Mouse (Mus musculus) left cerebral cortex, adult 18-20 months (tissue): ENCODE data around the gene Ankrd13c. TPM values are rescaled to one million over a fixed set of nuclear protein-coding genes. Genes with fewer than 3 reads are reported as not detected.

Experiments
- DNase-seq, 2 experiments: peaks; one replicate each; pipeline ENCODE4 v3.0.0; 2021 to 2022; ENCODE audit warnings: low spot score in 2 of 2, mixed read lengths in 1 of 2
- total RNA-seq, 2 experiments: library from RNA; stranded (reverse); gene quantifications; 2 replicates each; pipeline ENCODE4 v1.2.3; 2021

Gene Ankrd13c
- total RNA-seq, 2 experiments from 2014 or later: 89.5 to 97.5 TPM

GRCm38 (mm10) chr3:157947383-157948280 lies 593 bp downstream of the Ankrd13c start:
- peak in 1 of 2 experiments; percentile 19 for DNase-seq

- no peak for DNase-seq
These were observed 5.7 kb downstream of the Ankrd13c start for GRCm38 (mm10) chr3:157952716-157953115.

GRCm38 (mm10) chr3:157955466-157955865 lies 8.4 kb downstream of the Ankrd13c start:
- DNase-seq: no peak

GRCm38 (mm10) chr3:157956201-157956600 lies 9.2 kb downstream of the Ankrd13c start:
- DNase-seq: no peak

- no peak for DNase-seq
These were observed 10.3 kb downstream of the Ankrd13c start for GRCm38 (mm10) chr3:157957320-157957719.

- no peak for DNase-seq
These were observed 24.1 kb downstream of the Ankrd13c start for GRCm38 (mm10) chr3:157971151-157971550.

GRCm38 (mm10) chr3:157973236-157973635 lies 26.2 kb downstream of the Ankrd13c start:
- no peak for DNase-seq

GRCm38 (mm10) chr3:157979619-157980018 lies 32.6 kb downstream of the Ankrd13c start:
- no peak for DNase-seq

- no peak for DNase-seq
These were observed 46.3 kb downstream of the Ankrd13c start for GRCm38 (mm10) chr3:157993322-157993721.

GRCm38 (mm10) chr3:157995726-157996125 lies 48.7 kb downstream of the Ankrd13c start:
- no peak for DNase-seq

GRCm38 (mm10) chr3:157998742-157999369 lies 51.8 kb downstream of the Ankrd13c start:
- no peak for DNase-seq

- no peak for DNase-seq
These were observed 61.6 kb downstream of the Ankrd13c start for GRCm38 (mm10) chr3:158008647-158009046.

GRCm38 (mm10) chr3:158009762-158010320 lies 62.8 kb downstream of the Ankrd13c start:
- peak in 1 of 2 experiments; percentile 6 for DNase-seq

GRCm38 (mm10) chr3:158031371-158031925 lies 84.4 kb downstream of the Ankrd13c start:
- peak; percentile 89 to 93 for DNase-seq

- DNase-seq: no peak
These were observed 85.1 kb downstream of the Ankrd13c start for GRCm38 (mm10) chr3:158032106-158032505.

GRCm38 (mm10) chr3:158035866-158036265 lies 88.8 kb downstream of the Ankrd13c start:
- DNase-seq: no peak

- peak; percentile 96 for DNase-seq
These were observed 89.4 kb downstream of the Ankrd13c start, which contains the start of the genes Srsf11 and Lrrc40 for GRCm38 (mm10) chr3:158036329-158036988. Srsf11 (minus strand) TSS chr3:158036639. Lrrc40 (plus strand) TSS chr3:158036662.

- DNase-seq: no peak
These were observed 91.1 kb downstream of the Ankrd13c start for GRCm38 (mm10) chr3:158038106-158038505.

GRCm38 (mm10) chr3:158040755-158041154 lies 93.7 kb downstream of the Ankrd13c start:
- no peak for DNase-seq

GRCm38 (mm10) chr3:158049508-158049907 lies 102.5 kb downstream of the Ankrd13c start:
- no peak for DNase-seq
